Mouse (Mus musculus) megakaryocyte, embryonic 14.5 days (primary cell): ENCODE results near the gene Reck. TPM values are rescaled to one million over a fixed set of nuclear protein-coding genes. Genes with fewer than 3 reads are reported as not detected.

Experiments
- H3K27me3 ChIP-seq: replicated peaks from 2 replicates; pipeline ENCODE3; 2012; ENCODE audit warnings: inconsistent platforms
- H3K36me3 ChIP-seq: replicated peaks from 2 replicates; pipeline ENCODE3; 2012; ENCODE audit warnings: low read length, inconsistent platforms, mixed read lengths
- H3K4me1 ChIP-seq: 2 replicates; pipeline ENCODE4 v1.6.1; 2012; ENCODE audit warnings: inconsistent platforms
- H3K4me3 ChIP-seq: replicated peaks from 2 replicates; pipeline ENCODE3; 2012; ENCODE audit warnings: moderate library complexity, mild to moderate bottlenecking, inconsistent platforms
- H3K9me3 ChIP-seq: 2 replicates; pipeline ENCODE4 v1.6.1; 2012; ENCODE audit warnings: inconsistent platforms
- FLI1 ChIP-seq: IDR thresholded peaks from 2 replicates; pipeline ENCODE4 v1.6.1; 2012; ENCODE audit warnings: low read length, inconsistent platforms, mixed read lengths
- GATA1 ChIP-seq: IDR thresholded peaks from 3 replicates; pipeline ENCODE4 v1.6.1; 2012; ENCODE audit warnings: mixed read lengths, low read length, inconsistent platforms, borderline replicate concordance
- polyA plus RNA-seq: library from polyadenylated mRNA; stranded (reverse); fragments of >175 nt; gene quantifications from 2 replicates; pipeline ENCODE4 v1.2.3, GENCODE M21; 2012; ENCODE audit warnings: low replicate concordance; ENCODE audit not compliant: insufficient read depth

Reck gene
- polyA plus RNA-seq, 1 experiment: not detected

- TF ChIP-seq GATA1 (no peak), FLI1 (no peak)
- H3K36me3 ChIP-seq: peaks cover 59% of the 10 kb centered on the region
- H3K4me1 ChIP-seq: peaks cover 81% of the 10 kb centered on the region
- H3K9me3 ChIP-seq: no peaks in the 10 kb centered on the region
- no peak overlapping the region for H3K4me3 ChIP-seq
- no peaks in the 10 kb centered on the region for H3K27me3 ChIP-seq
Measured at GRCm38 (mm10) chr4:43976223-43976740, 101.0 kb downstream of the Reck start.

GRCm38 (mm10) chr4:43978521-43979443 lies 103.5 kb downstream of the Reck start:
- TF ChIP-seq GATA1 (no peak), FLI1 (no peak)
- H3K36me3 ChIP-seq: peaks cover 52% of the 10 kb centered on the region
- peaks cover 72% of the 10 kb centered on the region for H3K4me1 ChIP-seq

GRCm38 (mm10) chr4:43979746-43980145 lies 104.4 kb downstream of the Reck start:
- Histone ChIP-seq H3K27me3 (peaks cover 15% of the 10 kb centered on the region), H3K9me3 (no peaks in the 10 kb centered on the region), H3K4me3 (no peak overlapping the region), H3K4me1 (peaks cover 62% of the 10 kb centered on the region), H3K36me3 (peaks cover 47% of the 10 kb centered on the region)
- TF ChIP-seq GATA1 (no peak), FLI1 (no peak)

More at GRCm38 (mm10) chr4:43978521-43979443, 103.5 kb downstream of the Reck start:
- Histone ChIP-seq H3K9me3 (no peaks in the 10 kb centered on the region), H3K27me3 (peaks cover 6% of the 10 kb centered on the region), H3K4me3 (no peak overlapping the region)

GRCm38 (mm10) chr4:43980236-43980635 lies 104.9 kb downstream of the Reck start:
- no peak for TF ChIP-seq FLI1
- no peak for TF ChIP-seq GATA1
- Histone ChIP-seq H3K4me3 (no peak overlapping the region), H3K36me3 (peaks cover 44% of the 10 kb centered on the region)

GRCm38 (mm10) chr4:43980846-43981245 lies 105.5 kb downstream of the Reck start:
- Histone ChIP-seq H3K27me3 (peaks cover 24% of the 10 kb centered on the region), H3K9me3 (no peaks in the 10 kb centered on the region), H3K4me3 (no peak overlapping the region), H3K4me1 (peaks cover 55% of the 10 kb centered on the region), H3K36me3 (peaks cover 44% of the 10 kb centered on the region)
- TF ChIP-seq FLI1 (no peak), GATA1 (no peak)

More at GRCm38 (mm10) chr4:43980236-43980635, 104.9 kb downstream of the Reck start:
- Histone ChIP-seq H3K4me1 (peaks cover 57% of the 10 kb centered on the region), H3K27me3 (peaks cover 20% of the 10 kb centered on the region), H3K9me3 (no peaks in the 10 kb centered on the region)

GRCm38 (mm10) chr4:43981251-43981650 lies 105.9 kb downstream of the Reck start:
- H3K4me3 ChIP-seq: no peak overlapping the region
- H3K9me3 ChIP-seq: no peaks in the 10 kb centered on the region
- TF ChIP-seq GATA1 (no peak), FLI1 (no peak)
- peaks cover 28% of the 10 kb centered on the region for H3K27me3 ChIP-seq
- peaks cover 51% of the 10 kb centered on the region for H3K4me1 ChIP-seq
- H3K36me3 ChIP-seq: peaks cover 42% of the 10 kb centered on the region

GRCm38 (mm10) chr4:43982053-43982732 lies 106.9 kb downstream of the Reck start:
- Histone ChIP-seq H3K36me3 (peaks cover 36% of the 10 kb centered on the region), H3K4me1 (peaks cover 47% of the 10 kb centered on the region), H3K4me3 (peak overlapping the region; percentile 89), H3K9me3 (no peaks in the 10 kb centered on the region), H3K27me3 (peaks cover 31% of the 10 kb centered on the region)
- TF ChIP-seq GATA1 (no peak), FLI1 (no peak)

GRCm38 (mm10) chr4:43983181-43983580 lies 107.9 kb downstream of the Reck start, which contains the start of gene Ccin:
TSS of gene Ccin (plus strand) at chr4:43983483.
- Histone ChIP-seq H3K4me3 (peak within 1 kb of the TSS; percentile 89), H3K4me1 (peaks cover 37% of the 10 kb centered on the region), H3K27me3 (peaks cover 31% of the 10 kb centered on the region), H3K9me3 (no peaks in the 10 kb centered on the region), H3K36me3 (peaks cover 26% of the 10 kb centered on the region)
- TF ChIP-seq FLI1 (no peak), GATA1 (no peak)

- peaks cover 20% of the 10 kb centered on the region for H3K36me3 ChIP-seq
- peaks cover 31% of the 10 kb centered on the region for H3K27me3 ChIP-seq
- H3K4me1 ChIP-seq: peaks cover 31% of the 10 kb centered on the region
- no peak for TF ChIP-seq FLI1
- TF ChIP-seq GATA1: no peak
- H3K9me3 ChIP-seq: no peaks in the 10 kb centered on the region
- no peak overlapping the region for H3K4me3 ChIP-seq
Measured at GRCm38 (mm10) chr4:43983756-43984155, 108.4 kb downstream of the Reck start.
